Mouse (Mus musculus) liver, embryonic 14.5 days (tissue): ENCODE results near the gene Npas3. TPM values are rescaled to one million over a fixed set of nuclear protein-coding genes. Genes with fewer than 3 reads are reported as not detected.

ENCODE experiments used
- ATAC-seq: fragments of 200-750 bp; cut with Nextera tagmentation; 2 replicates; pipeline ENCODE4 v1.8.0; 2017; ENCODE audit warnings: moderate number of reproducible peaks, mild to moderate bottlenecking, moderate library complexity; ENCODE audit not compliant: insufficient read depth
- DNase-seq, 3 experiments: peaks; one replicate each; pipeline ENCODE4 v3.0.0-alpha.2; 2012 to 2013; ENCODE audit warnings: low read depth in 3 of 3, low spot score in 3 of 3
- H3K27ac ChIP-seq: fragments of 300-500 bp; sonication (generic); 2 replicates; pipeline ENCODE4 v1.5.1; 2014; ENCODE audit warnings: moderate library complexity, mild to moderate bottlenecking, control low read depth, inconsistent platforms
- H3K27me3 ChIP-seq: fragments of 300-500 bp; sonication (generic); 2 replicates; pipeline ENCODE4 v1.6.1; 2014; ENCODE audit warnings: mild to moderate bottlenecking, low read length, moderate library complexity; ENCODE audit not compliant: control insufficient read depth, insufficient read depth
- H3K36me3 ChIP-seq: fragments of 300-500 bp; sonication (generic); replicated peaks from 2 replicates; pipeline ENCODE4 v1.6.1; 2014; ENCODE audit warnings: low read depth; ENCODE audit not compliant: control insufficient read depth, insufficient read depth
- H3K4me1 ChIP-seq, 2 experiments: fragments of 200-500 bp in 1 of 2; fragments of 300-500 bp in 1 of 2; sonication (generic) in 1 of 2; replicated peaks; 2 replicates each; pipeline ENCODE4 v1.6.1; 2012 to 2014; ENCODE audit warnings: antibody characterized with exemption in 1 of 2, inconsistent platforms in 1 of 2, low read length in 1 of 2; ENCODE audit not compliant: control insufficient read depth in 2 of 2, insufficient read depth in 2 of 2
- H3K4me2 ChIP-seq: fragments of 300-500 bp; sonication (generic); 2 replicates; pipeline ENCODE4 v1.6.1; 2014; ENCODE audit warnings: low read depth, mild to moderate bottlenecking, control low read depth, moderate library complexity
- H3K4me3 ChIP-seq, 2 experiments: fragments of 200-500 bp in 1 of 2; fragments of 300-500 bp in 1 of 2; sonication (generic) in 1 of 2; 2 replicates each; pipeline ENCODE4 v1.5.1; 2012 to 2014; ENCODE audit warnings: low read depth in 2 of 2, low read length in 2 of 2, mild to moderate bottlenecking in 2 of 2, control low read depth in 1 of 2, inconsistent platforms in 1 of 2, moderate library complexity in 1 of 2; ENCODE audit not compliant: insufficient read depth in 1 of 2
- H3K9ac ChIP-seq: fragments of 300-500 bp; sonication (generic); replicated peaks from 2 replicates; pipeline ENCODE4 v1.6.1; 2014; ENCODE audit warnings: mild to moderate bottlenecking, control low read depth, moderate library complexity
- H3K9me3 ChIP-seq: fragments of 300-500 bp; sonication (generic); 2 replicates; pipeline ENCODE4 v1.6.1; 2016; ENCODE audit warnings: low read length, mixed read lengths; ENCODE audit not compliant: control insufficient read depth
- CTCF ChIP-seq: IDR thresholded peaks from 2 replicates; pipeline ENCODE4 v1.5.1; 2016; ENCODE audit warnings: antibody characterized with exemption, low read depth, control low read depth
- EP300 ChIP-seq: IDR thresholded peaks from 2 replicates; pipeline ENCODE4 v1.6.1; 2016; ENCODE audit warnings: antibody characterized with exemption, low read depth
- WGBS: fragments of 180-500 bp; shearing (Covaris S2); extraction: QIAGEN DNeasy Blood & Tissue Kit; methylation state at CpG from one replicate; pipeline ENCODE4 v1.1.7; 2014; ENCODE audit not compliant: insufficient replicate concordance; 5-methylcytosine and 5-hydroxymethylcytosine counted together
- polyA plus RNA-seq, 2 experiments: library from polyadenylated mRNA; depleted of rRNA in 1 of 2; stranded (reverse) in 1 of 2; unstranded in 1 of 2; fragments of >200 nt; fragmentation: Nextera tagmentation in 1 of 2; extraction: Ambion mirVana in 1 of 2; gene quantifications; 2 replicates each; pipeline versions ENCODE4 v1.2.1 to v1.2.3; 2012 to 2014

Gene Npas3
- polyA plus RNA-seq, 2 experiments, result 0.08 to 0.09 TPM

DNA sequence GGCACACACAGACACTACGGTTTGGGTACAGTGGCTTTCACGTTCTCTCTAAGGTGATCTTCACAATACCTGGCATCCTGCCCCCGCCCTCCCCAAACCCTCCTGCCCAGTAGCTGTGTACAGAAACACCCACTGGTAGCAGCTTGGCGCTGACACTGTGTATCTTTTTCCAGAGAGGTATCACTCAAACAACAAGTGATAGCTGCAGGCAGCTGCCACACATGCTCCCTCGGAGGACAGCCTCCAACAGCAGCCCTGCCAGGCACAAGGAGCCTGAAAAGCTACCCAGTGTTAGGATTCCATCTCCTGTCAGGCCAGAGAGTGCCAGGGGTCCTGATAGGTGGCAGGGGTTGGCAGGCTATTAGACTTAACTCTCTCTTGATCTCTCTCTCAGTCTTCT, 747.2 kb downstream of the Npas3 start:
- WGBS, result 65% methylated on average over 5 of the region's 5 CpGs

DNA sequence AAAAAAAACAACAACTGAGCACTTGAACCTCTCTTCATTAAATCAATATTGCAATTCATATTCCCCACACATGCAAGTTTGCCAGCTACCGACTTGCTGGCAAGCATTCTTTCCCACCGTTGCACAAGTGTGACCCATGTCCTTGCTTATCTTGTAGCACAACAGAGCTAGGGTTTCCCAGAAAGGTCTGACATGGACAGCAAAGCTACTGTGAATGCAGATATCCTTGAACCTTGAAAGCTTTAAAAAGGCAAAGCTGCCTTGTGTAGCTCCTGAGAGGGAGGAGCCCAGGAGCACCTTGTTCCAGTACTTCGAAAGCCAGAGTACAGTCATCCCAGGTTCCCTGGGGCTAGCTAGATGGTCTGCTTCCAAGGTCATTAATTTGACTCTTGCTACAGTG, 748.7 kb downstream of the Npas3 start:
- Histone ChIP-seq H3K9ac (no peak overlapping the region), H3K27me3 (no peaks in the 10 kb centered on the region), H3K4me3 (no peak overlapping the region), H3K4me1 (no peaks in the 10 kb centered on the region), H3K36me3 (no peaks in the 10 kb centered on the region), H3K27ac (no peak overlapping the region), H3K9me3 (no peaks in the 10 kb centered on the region), H3K4me2 (no peak overlapping the region)
- ATAC-seq, result no peak
- DNase-seq, result no peak
- no peak for TF ChIP-seq EP300
- no peak for TF ChIP-seq CTCF
- WGBS, result 62% methylated on average over 3 of the region's 3 CpGs

More for the DNA sequence above, 747.2 kb downstream of the Npas3 start:
- Histone ChIP-seq H3K27me3 (no peaks in the 10 kb centered on the region), H3K4me1 (no peaks in the 10 kb centered on the region), H3K27ac (no peak overlapping the region), H3K9ac (no peak overlapping the region), H3K4me2 (no peak overlapping the region), H3K9me3 (no peaks in the 10 kb centered on the region), H3K36me3 (no peaks in the 10 kb centered on the region), H3K4me3 (no peak overlapping the region)
- TF ChIP-seq CTCF, result no peak
- TF ChIP-seq EP300, result no peak
- DNase-seq, result no peak
- no peak for ATAC-seq

DNA sequence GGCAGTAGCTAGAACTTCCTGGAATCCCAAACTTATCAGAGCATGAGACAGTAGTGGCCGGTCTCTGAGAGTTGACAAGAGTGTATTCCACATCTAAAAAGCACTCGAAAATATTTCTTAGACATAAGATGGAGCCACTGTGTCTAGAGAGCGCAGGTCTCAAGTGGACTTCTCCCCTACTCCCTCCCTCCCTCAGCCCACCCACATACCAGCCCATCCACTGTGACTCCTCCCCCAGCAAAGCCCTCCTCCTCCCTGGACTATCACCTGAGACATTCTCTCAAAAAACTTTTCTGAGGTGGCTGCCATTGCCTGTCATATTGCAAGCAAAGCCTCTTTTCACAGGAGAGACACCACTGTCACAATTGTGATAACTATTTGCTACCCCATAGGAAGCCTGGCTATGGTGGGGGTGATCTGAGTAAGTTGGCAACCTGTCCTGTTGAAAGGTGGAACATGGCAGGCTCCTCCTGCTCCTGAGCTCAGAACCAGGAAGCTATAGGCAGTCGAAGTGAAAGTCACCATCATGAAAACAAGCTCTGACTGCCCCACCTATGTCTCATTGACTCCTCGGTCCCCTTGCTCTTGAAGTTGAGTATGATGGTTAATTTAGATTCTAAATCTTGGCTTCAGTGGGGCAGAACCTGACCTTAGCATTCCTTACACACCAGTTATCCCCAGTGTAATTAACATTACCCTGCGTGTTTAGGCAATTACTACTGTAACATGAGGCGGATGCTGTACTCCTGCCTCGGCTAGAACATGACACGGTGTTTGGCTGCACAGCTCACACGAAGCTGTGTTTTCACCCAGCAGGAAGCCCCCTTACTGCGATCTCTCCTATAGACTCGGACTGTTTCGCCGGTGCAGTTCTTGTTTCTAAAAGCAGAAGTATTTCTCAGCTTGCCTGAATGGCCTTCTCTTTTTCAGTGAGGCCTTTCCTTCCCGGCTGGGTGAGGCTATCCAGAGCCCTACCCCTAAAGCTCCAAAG, 751.5 kb downstream of the Npas3 start:
- Histone ChIP-seq H3K27ac (no peak overlapping the region), H3K9me3 (no peaks in the 10 kb centered on the region), H3K4me3 (no peak overlapping the region), H3K36me3 (no peaks in the 10 kb centered on the region), H3K9ac (no peak overlapping the region), H3K27me3 (no peaks in the 10 kb centered on the region), H3K4me2 (no peak overlapping the region), H3K4me1 (no peaks in the 10 kb centered on the region)
- 38% methylated on average over 15 of the region's 15 CpGs for WGBS
- DNase-seq, result no peak
- TF ChIP-seq CTCF (no peak), EP300 (no peak)
- no peak for ATAC-seq

DNA sequence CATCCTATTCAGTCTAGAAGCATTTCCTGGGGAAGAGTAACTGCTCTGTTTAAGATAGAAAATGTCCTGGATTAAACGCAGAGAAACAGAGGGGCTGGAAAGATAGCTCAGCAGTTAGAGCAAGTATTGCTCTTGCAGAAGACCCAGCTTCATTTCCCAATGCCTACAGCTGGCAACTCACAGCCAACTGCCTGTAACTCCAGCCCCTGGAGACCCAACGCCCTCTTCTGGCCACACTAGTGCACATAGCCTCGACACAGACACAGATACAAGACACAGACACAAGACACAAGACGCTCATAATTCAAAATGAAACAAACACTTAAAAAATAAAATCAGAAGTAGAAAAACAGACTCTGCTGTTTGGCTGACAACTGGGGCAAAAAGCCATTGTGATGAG, 754.0 kb downstream of the Npas3 start:
- Histone ChIP-seq H3K4me1 (no peaks in the 10 kb centered on the region), H3K27me3 (no peaks in the 10 kb centered on the region), H3K36me3 (no peaks in the 10 kb centered on the region), H3K9me3 (no peaks in the 10 kb centered on the region), H3K4me2 (no peak overlapping the region), H3K27ac (no peak overlapping the region), H3K9ac (no peak overlapping the region), H3K4me3 (no peak overlapping the region)
- no peak for ATAC-seq
- WGBS, result 39% methylated on average over 4 of the region's 4 CpGs
- DNase-seq, result no peak
- TF ChIP-seq EP300 (no peak), CTCF (peak; percentile 42)

GRCm38 (mm10) chr12:54004606-54005005, 756.1 kb downstream of the Npas3 start:
- H3K36me3 ChIP-seq, result no peaks in the 10 kb centered on the region
- H3K4me3 ChIP-seq, result no peak overlapping the region
- no peak overlapping the region for H3K4me2 ChIP-seq
- no peaks in the 10 kb centered on the region for H3K27me3 ChIP-seq
- TF ChIP-seq CTCF (no peak), EP300 (no peak)
- DNase-seq (no peak), ATAC-seq (no peak)
- no peak overlapping the region for H3K9ac ChIP-seq
- no peaks in the 10 kb centered on the region for H3K9me3 ChIP-seq
- H3K27ac ChIP-seq, result no peak overlapping the region
- H3K4me1 ChIP-seq, result no peaks in the 10 kb centered on the region
- WGBS, result 64% methylated on average over 8 of the region's 8 CpGs
